Mouse (Mus musculus) effector memory CD4-positive, alpha-beta T cell, adult 7 months (primary cell): ENCODE data around the gene Gpatch8. TPM values are rescaled to one million over a fixed set of nuclear protein-coding genes. Genes with fewer than 3 reads are reported as not detected.

Source experiments
- polyA plus RNA-seq: library from polyadenylated mRNA; unstranded; fragments of 100-300 nt; shearing (Covaris generic); gene quantifications from one replicate; pipeline ENCODE4 v1.2.1, GENCODE M21; 2017

Gene Gpatch8
- 61.6 TPM for polyA plus RNA-seq

GRCm38 (mm10) chr11:102556031-102556715, at the start of gene Gpatch8:
Gpatch8 (minus strand) TSS chr11:102556392.

DNA sequence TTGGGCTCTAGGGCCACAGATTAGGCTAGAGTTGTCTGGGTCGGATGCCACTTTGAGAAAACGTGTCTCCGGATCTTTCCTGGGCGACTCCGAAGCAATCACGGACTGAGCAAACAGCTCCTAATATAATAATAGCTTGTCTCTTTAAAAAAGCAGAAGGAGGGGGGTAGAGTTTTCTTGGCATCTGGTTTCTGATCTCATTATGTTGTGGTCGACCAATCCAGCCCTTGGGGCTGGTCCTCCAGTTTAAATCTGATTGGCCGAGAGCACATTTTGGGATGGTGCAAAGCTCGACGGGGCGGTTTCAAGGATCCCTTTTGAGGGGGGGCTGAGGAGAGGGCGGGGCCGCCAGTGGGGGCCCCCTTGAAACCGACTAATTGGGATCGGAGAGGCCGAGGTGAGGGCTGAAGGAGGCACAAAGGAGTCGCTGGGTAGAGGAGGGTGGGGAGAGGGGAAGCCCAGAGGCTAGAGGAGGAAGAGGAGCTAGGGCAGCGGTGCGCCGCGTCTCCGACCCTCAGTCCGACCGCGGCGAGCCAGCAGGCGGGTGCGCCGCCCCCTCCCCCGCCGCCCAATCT, 47.9 kb upstream of the Gpatch8 start, which contains the start of gene Fzd2:
Gene Fzd2 (plus strand): TSS at position 387 of the 575 bp plus-strand sequence.

GRCm38 (mm10) chr11:102579165-102580033, 23.2 kb upstream of the Gpatch8 start, which contains the start of gene Gm11627:
Gm11627 (minus strand) TSS chr11:102579461.

DNA sequence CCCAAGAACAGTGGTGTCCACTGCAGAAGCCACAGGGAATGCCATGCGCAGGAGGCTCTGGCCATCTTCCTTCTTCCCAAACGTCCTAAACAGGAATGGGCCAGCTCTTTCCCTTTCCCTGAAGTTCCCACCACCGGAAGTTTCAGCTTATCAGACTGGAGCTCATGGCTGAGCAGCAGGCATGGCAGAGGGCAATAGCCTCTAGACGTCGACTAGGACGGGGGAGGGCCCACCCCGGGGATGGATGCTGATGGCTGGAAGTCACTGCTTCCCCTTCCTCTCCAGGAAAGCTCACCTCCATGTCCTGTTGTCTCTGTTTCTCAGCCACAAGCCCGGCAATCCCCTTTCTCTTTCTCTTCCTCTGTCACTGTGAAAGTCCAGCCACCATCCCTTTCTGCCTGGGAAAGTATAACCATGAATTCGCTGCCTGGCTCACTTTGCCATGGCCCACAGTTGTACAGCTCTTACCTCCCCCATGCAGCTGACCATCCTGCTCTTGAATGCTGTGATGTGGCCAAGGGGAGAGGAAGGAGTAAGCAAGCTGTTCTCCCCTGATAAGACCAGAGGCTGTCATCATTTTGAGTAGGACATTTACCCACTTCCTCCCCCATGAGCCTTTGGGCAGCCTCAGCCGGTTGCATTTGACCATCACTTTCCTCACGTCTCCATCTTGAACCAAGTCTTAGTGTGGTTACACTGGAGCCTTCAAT, 86.4 kb downstream of the Gpatch8 start, which contains the start of gene Itga2b:
Gene Itga2b (minus strand): TSS at position 475 of the 710 bp plus-strand sequence.

DNA sequence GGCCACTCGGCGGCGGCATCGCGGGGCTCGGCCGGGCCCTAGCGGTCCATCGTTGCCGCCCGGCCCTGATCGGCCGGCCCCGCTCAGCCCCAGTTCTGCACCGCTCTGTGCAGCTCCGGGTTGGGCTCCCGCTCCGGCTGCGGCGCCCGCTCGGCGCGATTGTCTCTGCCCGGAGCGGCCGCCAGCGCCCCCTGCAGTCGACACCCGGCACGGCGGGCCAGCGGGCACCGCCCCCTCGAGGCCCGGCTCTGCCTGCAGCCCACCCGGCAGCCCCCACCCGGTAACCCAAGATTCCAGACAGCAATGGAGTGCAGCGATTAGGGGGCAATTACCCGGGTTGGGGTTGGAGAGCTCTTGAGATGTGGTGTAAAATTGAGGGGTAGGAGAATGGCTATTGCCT, 108.7 kb downstream of the Gpatch8 start, which contains the start of gene Fam171a2:
Gene Fam171a2 (minus strand): TSS at position 186 of the 400 bp plus-strand sequence.

DNA sequence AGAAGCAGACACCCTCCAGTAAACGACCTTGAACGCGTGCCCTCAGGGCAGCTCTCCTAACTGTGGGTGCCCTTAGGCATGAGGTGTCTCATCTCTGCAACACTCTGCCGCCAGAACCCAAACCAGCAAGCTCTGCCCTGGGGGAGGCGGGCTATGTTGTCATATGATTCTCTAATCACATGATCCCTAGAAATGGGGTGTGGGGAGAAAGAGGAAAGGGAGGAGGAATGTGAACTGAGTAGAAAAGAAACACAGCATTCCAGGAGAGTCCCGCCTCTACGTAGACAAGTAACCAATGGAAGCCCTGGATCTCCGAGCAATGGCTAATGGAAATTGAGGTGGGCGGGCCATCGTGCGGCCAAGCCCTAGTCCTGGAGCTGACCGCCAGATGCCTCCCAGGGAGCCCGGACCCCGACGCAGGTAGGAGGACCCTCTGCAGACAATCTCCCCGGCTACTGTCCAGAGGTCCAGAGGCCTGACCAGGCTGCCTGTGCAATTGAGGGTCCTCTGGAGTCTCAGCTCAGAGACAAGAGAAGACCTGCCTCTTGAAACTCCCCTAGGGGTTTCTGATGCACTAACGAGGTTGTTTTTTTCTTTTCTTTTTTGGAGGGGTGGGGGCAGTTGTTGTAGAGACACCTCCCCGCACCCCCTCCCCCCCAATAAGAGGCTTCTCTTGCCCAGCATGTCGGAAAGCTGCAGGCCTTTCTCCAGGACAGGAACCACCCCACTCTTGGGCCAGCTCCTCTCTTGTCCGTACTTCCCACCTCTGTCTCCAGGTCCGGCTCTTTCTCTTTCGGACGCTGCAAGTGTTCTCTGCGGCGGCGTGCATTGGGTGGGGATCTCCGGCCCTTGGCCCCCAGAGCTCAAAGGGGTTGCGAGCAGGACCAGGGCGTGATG, 125.8 kb downstream of the Gpatch8 start, which contains the start of gene Grn:
Gene Grn (plus strand): TSS at position 195 of the 897 bp plus-strand sequence.

Other genes with a start within 250 kb of the Gpatch8 start
- 113 TPM for gene Ubtf, start 236.7 kb downstream of the Gpatch8 start, polyA plus RNA-seq
- gene Slc4a1, start 190.2 kb downstream of the Gpatch8 start, polyA plus RNA-seq = 0.09 TPM
- 4.2 TPM for gene Rundc3a, start 163.0 kb downstream of the Gpatch8 start, polyA plus RNA-seq
- 46.6 TPM for gene Slc25a39, start 148.4 kb downstream of the Gpatch8 start, polyA plus RNA-seq
- 28.8 TPM for gene Grn, start 126.1 kb downstream of the Gpatch8 start, polyA plus RNA-seq
- gene Fam171a2, start 108.7 kb downstream of the Gpatch8 start, polyA plus RNA-seq = not detected
- 2.1 TPM for gene Itga2b, start 86.3 kb downstream of the Gpatch8 start, polyA plus RNA-seq
- gene Gm11627, start 23.1 kb upstream of the Gpatch8 start, polyA plus RNA-seq = not detected
- not detected for gene Fzd2, start 48.0 kb upstream of the Gpatch8 start, polyA plus RNA-seq
- not detected for gene Meioc, start 107.3 kb upstream of the Gpatch8 start, polyA plus RNA-seq
- 34.4 TPM for gene Ccdc43, start 141.4 kb upstream of the Gpatch8 start, polyA plus RNA-seq
- gene Adam11, start 205.0 kb upstream of the Gpatch8 start, polyA plus RNA-seq = 0.20 TPM